Mouse (Mus musculus) spleen, embryonic (tissue): ENCODE measurements around the gene Lrat.

ENCODE experiments used
- CTCF ChIA-PET: fragments of 350-600 bp; sonication (Branson Sonifier 250); formaldehyde crosslinking; loops from one replicate; lab custom pipeline; 2022; lab: Charles Lee

Lrat gene

GRCm38 (mm10) chr3:82903613-82904205, at the start of gene Lrat:
Gene Lrat, minus strand, starts transcription at chr3:82903973.
- CTCF ChIA-PET: no interaction called here

- CTCF ChIA-PET: interaction anchor here (0.5 kb wide), 1 partner anchor 1466 kb away, joined by 7 read pairs; no protein-coding TSS in a partner anchor
These were observed 48.6 kb upstream of the Lrat start for GRCm38 (mm10) chr3:82952173-82952962.

GRCm38 (mm10) chr3:82950639-82951038, 46.9 kb upstream of the Lrat start:
- CTCF ChIA-PET: no interaction called here

GRCm38 (mm10) chr3:82950208-82950607, 46.4 kb upstream of the Lrat start:
- CTCF ChIA-PET: no interaction called here

- CTCF ChIA-PET: no interaction called here
These were observed 42.8 kb upstream of the Lrat start for GRCm38 (mm10) chr3:82946375-82947107.

GRCm38 (mm10) chr3:82927917-82928316, 24.1 kb upstream of the Lrat start:
- CTCF ChIA-PET: no interaction called here

- CTCF ChIA-PET: no interaction called here
These were observed 11.9 kb upstream of the Lrat start for GRCm38 (mm10) chr3:82915632-82916031.

- CTCF ChIA-PET: no interaction called here
These were observed 4.9 kb upstream of the Lrat start for GRCm38 (mm10) chr3:82908671-82909070.

- CTCF ChIA-PET: no interaction called here
These were observed 587 bp upstream of the Lrat start for GRCm38 (mm10) chr3:82904211-82904908.

- CTCF ChIA-PET: no interaction called here
These were observed 788 bp downstream of the Lrat start for GRCm38 (mm10) chr3:82902757-82903612.

- CTCF ChIA-PET: no interaction called here
These were observed 14.9 kb downstream of the Lrat start for GRCm38 (mm10) chr3:82888842-82889241.

GRCm38 (mm10) chr3:82877258-82877657, 26.5 kb downstream of the Lrat start:
- CTCF ChIA-PET: no interaction called here

- CTCF ChIA-PET: no interaction called here
These were observed 27.4 kb downstream of the Lrat start, which contains the start of gene Rbm46 for GRCm38 (mm10) chr3:82876372-82876739. Gene Rbm46, minus strand, starts transcription at chr3:82876483.

GRCm38 (mm10) chr3:82875671-82876371, 28.0 kb downstream of the Lrat start:
- CTCF ChIA-PET: no interaction called here

GRCm38 (mm10) chr3:82857414-82858077, 46.2 kb downstream of the Lrat start:
- CTCF ChIA-PET: no interaction called here
